Mouse (Mus musculus) liver, adult 2 months (tissue): ENCODE measurements around the gene Sele.

Source experiments
- CTCF ChIP-seq: fragments of 200-500 bp; IDR thresholded peaks from 2 replicates; pipeline ENCODE4 v1.5.1; 2011; ENCODE audit warnings: low read depth, low read length, control low read depth
- POLR2A ChIP-seq: fragments of 200-500 bp; IDR thresholded peaks from 2 replicates; pipeline ENCODE4 v1.6.1; 2011; ENCODE audit warnings: low read length, control low read depth; ENCODE audit not compliant: insufficient read depth; ENCODE audit errors: extremely low read depth

DNA sequence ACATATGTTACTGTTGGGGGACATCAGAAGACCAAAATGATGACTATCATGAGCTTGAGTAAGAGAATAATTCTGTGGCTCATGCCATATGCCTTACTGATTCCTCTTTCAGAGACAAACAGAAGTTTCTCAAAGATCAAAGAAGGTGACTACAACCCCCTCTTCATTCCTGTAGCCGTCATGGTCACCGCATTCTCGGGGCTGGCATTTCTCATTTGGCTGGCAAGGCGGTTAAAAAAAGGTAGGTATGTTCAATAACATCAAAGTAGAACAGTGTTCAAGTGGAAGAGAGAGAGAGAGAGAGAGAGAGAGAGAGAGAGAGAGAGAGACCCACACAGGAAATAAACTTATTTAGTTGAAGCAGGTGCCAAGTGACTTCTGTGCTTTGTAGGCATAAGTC lies 24.0 kb downstream of the Sele start:
- TF ChIP-seq CTCF (no peak), POLR2A (no peak)
